Mouse (Mus musculus): ENCODE results near the gene D430041D05Rik. TPM values are rescaled to one million over a fixed set of nuclear protein-coding genes. Genes with fewer than 3 reads are reported as not detected.

D430041D05Rik gene
- polyA plus RNA-seq, 1 experiment: not detected

GRCm38 (mm10) chr2:104256585-104256984, 154.2 kb downstream of the D430041D05Rik start:
- no peaks in the 10 kb centered on the region for H3K4me1 ChIP-seq (ENCODE audit: control insufficient read depth, insufficient read depth, low read length)
- no peak overlapping the region for H3K4me3 ChIP-seq (ENCODE audit: insufficient read depth, low read length)
- no peak overlapping the region for H3K27ac ChIP-seq (ENCODE audit: insufficient read depth, low read depth, low read length)
- TF ChIP-seq CTCF (IDR thresholded peaks at IDR 0.05; ENCODE audit: low read depth, low read length): no peak
- TF ChIP-seq POLR2A (IDR thresholded peaks at IDR 0.05; ENCODE audit: borderline replicate concordance, low read depth, low read length): no peak

- Histone ChIP-seq H3K27ac (ENCODE audit: insufficient read depth, low read depth, low read length) (no peak overlapping the region), H3K4me3 (ENCODE audit: insufficient read depth, low read length) (no peak overlapping the region), H3K4me1 (ENCODE audit: control insufficient read depth, insufficient read depth, low read length) (no peaks in the 10 kb centered on the region)
- TF ChIP-seq POLR2A (IDR thresholded peaks at IDR 0.05; ENCODE audit: borderline replicate concordance, low read depth, low read length) (no peak), CTCF (IDR thresholded peaks at IDR 0.05; ENCODE audit: low read depth, low read length) (no peak)
Measured at GRCm38 (mm10) chr2:104254944-104255343, 155.9 kb downstream of the D430041D05Rik start.

GRCm38 (mm10) chr2:104253341-104253740, 157.5 kb downstream of the D430041D05Rik start:
- H3K4me3 ChIP-seq (ENCODE audit: insufficient read depth, low read length): no peak overlapping the region
- TF ChIP-seq POLR2A (IDR thresholded peaks at IDR 0.05; ENCODE audit: borderline replicate concordance, low read depth, low read length) (no peak), CTCF (IDR thresholded peaks at IDR 0.05; ENCODE audit: low read depth, low read length) (no peak)
- H3K27ac ChIP-seq (ENCODE audit: insufficient read depth, low read depth, low read length): no peak overlapping the region
- H3K4me1 ChIP-seq (ENCODE audit: control insufficient read depth, insufficient read depth, low read length): no peaks in the 10 kb centered on the region

- TF ChIP-seq POLR2A (IDR thresholded peaks at IDR 0.05; ENCODE audit: borderline replicate concordance, low read depth, low read length) (no peak), CTCF (IDR thresholded peaks at IDR 0.05; ENCODE audit: low read depth, low read length) (no peak)
- Histone ChIP-seq H3K4me3 (ENCODE audit: insufficient read depth, low read length) (no peak overlapping the region), H3K4me1 (ENCODE audit: control insufficient read depth, insufficient read depth, low read length) (no peaks in the 10 kb centered on the region), H3K27ac (ENCODE audit: insufficient read depth, low read depth, low read length) (no peak overlapping the region)
Measured at GRCm38 (mm10) chr2:104251647-104252046, 159.2 kb downstream of the D430041D05Rik start.

- TF ChIP-seq CTCF (IDR thresholded peaks at IDR 0.05; ENCODE audit: low read depth, low read length) (no peak), POLR2A (IDR thresholded peaks at IDR 0.05; ENCODE audit: borderline replicate concordance, low read depth, low read length) (no peak)
- H3K4me1 ChIP-seq (ENCODE audit: control insufficient read depth, insufficient read depth, low read length): no peaks in the 10 kb centered on the region
- no peak overlapping the region for H3K27ac ChIP-seq (ENCODE audit: insufficient read depth, low read depth, low read length)
- no peak overlapping the region for H3K4me3 ChIP-seq (ENCODE audit: insufficient read depth, low read length)
Measured at GRCm38 (mm10) chr2:104249856-104250255, 161.0 kb downstream of the D430041D05Rik start.

GRCm38 (mm10) chr2:104246851-104247250, 164.0 kb downstream of the D430041D05Rik start:
- no peak overlapping the region for H3K4me3 ChIP-seq (ENCODE audit: insufficient read depth, low read length)
- no peaks in the 10 kb centered on the region for H3K4me1 ChIP-seq (ENCODE audit: control insufficient read depth, insufficient read depth, low read length)
- H3K27ac ChIP-seq (ENCODE audit: insufficient read depth, low read depth, low read length): no peak overlapping the region
- TF ChIP-seq POLR2A (IDR thresholded peaks at IDR 0.05; ENCODE audit: borderline replicate concordance, low read depth, low read length) (no peak), CTCF (IDR thresholded peaks at IDR 0.05; ENCODE audit: low read depth, low read length) (no peak)

- no peak for TF ChIP-seq CTCF (IDR thresholded peaks at IDR 0.05; ENCODE audit: low read depth, low read length)
- TF ChIP-seq POLR2A (IDR thresholded peaks at IDR 0.05; ENCODE audit: borderline replicate concordance, low read depth, low read length): no peak
- Histone ChIP-seq H3K27ac (ENCODE audit: insufficient read depth, low read depth, low read length) (no peak overlapping the region), H3K4me3 (ENCODE audit: insufficient read depth, low read length) (no peak overlapping the region), H3K4me1 (ENCODE audit: control insufficient read depth, insufficient read depth, low read length) (no peaks in the 10 kb centered on the region)
Measured at GRCm38 (mm10) chr2:104242055-104242454, 168.8 kb downstream of the D430041D05Rik start.

GRCm38 (mm10) chr2:104237141-104237540, 173.7 kb downstream of the D430041D05Rik start:
- no peaks in the 10 kb centered on the region for H3K4me1 ChIP-seq (ENCODE audit: control insufficient read depth, insufficient read depth, low read length)
- no peak for TF ChIP-seq POLR2A (IDR thresholded peaks at IDR 0.05; ENCODE audit: borderline replicate concordance, low read depth, low read length)
- TF ChIP-seq CTCF (IDR thresholded peaks at IDR 0.05; ENCODE audit: low read depth, low read length): no peak
- H3K27ac ChIP-seq (ENCODE audit: insufficient read depth, low read depth, low read length): no peak overlapping the region
- no peak overlapping the region for H3K4me3 ChIP-seq (ENCODE audit: insufficient read depth, low read length)

GRCm38 (mm10) chr2:104230444-104230843, 180.4 kb downstream of the D430041D05Rik start:
- TF ChIP-seq POLR2A (IDR thresholded peaks at IDR 0.05; ENCODE audit: borderline replicate concordance, low read depth, low read length): no peak
- no peak for TF ChIP-seq CTCF (IDR thresholded peaks at IDR 0.05; ENCODE audit: low read depth, low read length)
- no peak overlapping the region for H3K27ac ChIP-seq (ENCODE audit: insufficient read depth, low read depth, low read length)
- no peak overlapping the region for H3K4me3 ChIP-seq (ENCODE audit: insufficient read depth, low read length)
- no peaks in the 10 kb centered on the region for H3K4me1 ChIP-seq (ENCODE audit: control insufficient read depth, insufficient read depth, low read length)

- TF ChIP-seq POLR2A (IDR thresholded peaks at IDR 0.05; ENCODE audit: borderline replicate concordance, low read depth, low read length): no peak
- TF ChIP-seq CTCF (IDR thresholded peaks at IDR 0.05; ENCODE audit: low read depth, low read length): no peak
- Histone ChIP-seq H3K4me3 (ENCODE audit: insufficient read depth, low read length) (no peak overlapping the region), H3K27ac (ENCODE audit: insufficient read depth, low read depth, low read length) (no peak overlapping the region), H3K4me1 (ENCODE audit: control insufficient read depth, insufficient read depth, low read length) (no peaks in the 10 kb centered on the region)
Measured at GRCm38 (mm10) chr2:104226057-104226456, 184.8 kb downstream of the D430041D05Rik start.
